8 mouse cellular contexts compared by ENCODE assay signal in genomic region chr1:36938801-36939286, GRCm38 (mm10). TPM values are rescaled to one million over a fixed set of nuclear protein-coding genes. Genes with fewer than 3 reads are reported as not detected.
A peak's percentile ranks its signal among the peaks of the same experiment; 100 is the strongest.
DNase-seq lines count a peak whose midpoint lies in the region; ATAC-seq and TF ChIP-seq lines count a peak whose summit lies in the region.

No protein-coding gene starts in this region.

- WGBS in limb, embryonic 14.5 days: under 1% methylated on average over 41 of the region's 59 CpGs
- under 1% methylated on average over 41 of the region's 59 CpGs for WGBS in neural tube, embryonic 11.5 days

- H3K4me2 ChIP-seq in limb, embryonic 14.5 days (replicated peaks; ENCODE audit: low read depth, low read length, severe bottlenecking): peak overlapping the region; percentile 44
- peak overlapping the region; percentile 67 for H3K4me2 ChIP-seq in neural tube, embryonic 11.5 days (ENCODE audit: low read depth)

- H3K9ac ChIP-seq in limb, embryonic 14.5 days (ENCODE audit: low read depth, low read length, severe bottlenecking): peak overlapping the region; percentile 95
- H3K9ac ChIP-seq in neural tube, embryonic 11.5 days (ENCODE audit: low read length): peak overlapping the region; percentile 98

- H3K4me3 ChIP-seq in left cerebral cortex, adult 2 months: peak overlapping the region; percentile 73
- H3K4me3 ChIP-seq in limb, embryonic 14.5 days (replicated peaks; ENCODE audit: low read length): peak overlapping the region; percentile 98
- peak overlapping the region; percentile 74 for H3K4me3 ChIP-seq in neural tube, embryonic 11.5 days (ENCODE audit: low read depth, low read length)

- intact Hi-C loops in left cerebral cortex, adult 2 months (cut with DNase I): loop anchor here (5.0 kb wide), 2 partner anchors 107 to 233 kb away; no protein-coding TSS in a partner anchor
- intact Hi-C loops in heart, postnatal 14 days (cut with DNase I): loop anchor here (2.0 to 5.0 kb wide), 4 partner anchors 18 to 117 kb away; no protein-coding TSS in a partner anchor

- no peak for TF ChIP-seq CTCF in left cerebral cortex, adult 2 months (IDR thresholded peaks at IDR 0.05)

- H3K27me3 ChIP-seq in limb, embryonic 14.5 days (ENCODE audit: control insufficient read depth, insufficient read depth, low read length): no peaks in the 10 kb centered on the region
- no peaks in the 10 kb centered on the region for H3K27me3 ChIP-seq in neural tube, embryonic 11.5 days (ENCODE audit: control insufficient read depth, insufficient read depth, low read length)

- no peak; the same call in 1 of the 2 replicates for ATAC-seq in limb, embryonic 14.5 days (ENCODE audit: low FRiP score, low read depth)
- peak; percentile 46; the same call in 1 of the 2 replicates for ATAC-seq in neural tube, embryonic 11.5 days (ENCODE audit: insufficient read depth, low FRiP score, low TSS enrichment)

- H3K4me1 ChIP-seq in limb, embryonic 14.5 days (ENCODE audit: control insufficient read depth, insufficient read depth, low read length): peaks cover 13% of the 10 kb centered on the region
- peaks cover 9% of the 10 kb centered on the region for H3K4me1 ChIP-seq in neural tube, embryonic 11.5 days (ENCODE audit: control insufficient read depth, insufficient read depth, low read length)

- TF ChIP-seq POLR2A in limb, embryonic 14.5 days (IDR thresholded peaks at IDR 0.05; ENCODE audit: borderline replicate concordance, extremely low read depth, insufficient read depth, insufficient read length): no peak

- H3K9me3 ChIP-seq in limb, embryonic 14.5 days (ENCODE audit: control insufficient read depth, low read length): no peaks in the 10 kb centered on the region
- H3K9me3 ChIP-seq in neural tube, embryonic 11.5 days (ENCODE audit: control insufficient read depth, low read length): no peaks in the 10 kb centered on the region

- peak; percentile 35 to 42 for DNase-seq in left cerebral cortex, adult 2 months (ENCODE audit: extremely low spot score in 1 of 2, low spot score in 2 of 2)
- DNase-seq in left cerebral cortex, adult 11 months (ENCODE audit: low spot score): no peak
- peak; percentile 44 for DNase-seq in R1 (ENCODE audit: low read depth, low spot score)
- DNase-seq in embryo, embryonic 11 days: peak; percentile 60
- peak; percentile 56 to 58 for DNase-seq in heart, postnatal 14 days
- peak; percentile 28 for DNase-seq in limb, embryonic 14.5 days (ENCODE audit: low spot score)
- DNase-seq in neural tube, embryonic 11.5 days (ENCODE audit: low spot score): no peak
- DNase-seq in urinary bladder, postnatal 25 days (ENCODE audit: low spot score): peak; percentile 38

- H3K36me3 ChIP-seq in limb, embryonic 14.5 days (ENCODE audit: control insufficient read depth, insufficient read depth, low read length): no peaks in the 10 kb centered on the region
- H3K36me3 ChIP-seq in neural tube, embryonic 11.5 days (ENCODE audit: control insufficient read depth, insufficient read depth, low read length): no peaks in the 10 kb centered on the region

- H3K27ac ChIP-seq in left cerebral cortex, adult 2 months: peak overlapping the region; percentile 99
- H3K27ac ChIP-seq in limb, embryonic 14.5 days (replicated peaks; ENCODE audit: low read depth, low read length): peak overlapping the region; percentile 93
- H3K27ac ChIP-seq in neural tube, embryonic 11.5 days (ENCODE audit: low read depth, low read length): peak overlapping the region; percentile 89

RNA-seq across cellular contexts. Expression of gene Tmem131, which starts 4.6 kb away (rescaled TPM):
- 10 to 100 TPM; 53.6 to 61.1 TPM for total RNA-seq in left cerebral cortex, adult 2 months (2021)
- 10 to 100 TPM; 40.1 to 42.7 TPM for total RNA-seq in heart, postnatal 14 days (2021)
- polyA plus RNA-seq in limb, embryonic 14.5 days (2012; rRNA removed): 42.3 and 45.5 TPM in 2 replicates
- polyA plus RNA-seq in limb, embryonic 14.5 days (2014; fragmentation: Nextera tagmentation; extraction: Ambion mirVana): 22.5 and 23.1 TPM in 2 replicates
- 19.3 and 19.5 TPM in 2 replicates for polyA plus RNA-seq in neural tube, embryonic 11.5 days (2014; fragmentation: Nextera tagmentation; extraction: Ambion mirVana)

Comparison
In these comparisons a context has a peak if more than half of its experiments do, and no peak if none do; other contexts are left out.
1. DNase-seq: peak in left cerebral cortex, adult 2 months (2 of 2), R1 (single experiment), embryo, embryonic 11 days (single experiment), heart, postnatal 14 days (2 of 2), limb, embryonic 14.5 days (single experiment) and urinary bladder, postnatal 25 days (single experiment); none in left cerebral cortex, adult 11 months (single experiment) and neural tube, embryonic 11.5 days (single experiment).
2. Peak in every context shown above with its lines, with median percentiles within 50 percentile points of each other: H3K27ac ChIP-seq and H3K4me3 ChIP-seq.